In the genomic region with DNA sequence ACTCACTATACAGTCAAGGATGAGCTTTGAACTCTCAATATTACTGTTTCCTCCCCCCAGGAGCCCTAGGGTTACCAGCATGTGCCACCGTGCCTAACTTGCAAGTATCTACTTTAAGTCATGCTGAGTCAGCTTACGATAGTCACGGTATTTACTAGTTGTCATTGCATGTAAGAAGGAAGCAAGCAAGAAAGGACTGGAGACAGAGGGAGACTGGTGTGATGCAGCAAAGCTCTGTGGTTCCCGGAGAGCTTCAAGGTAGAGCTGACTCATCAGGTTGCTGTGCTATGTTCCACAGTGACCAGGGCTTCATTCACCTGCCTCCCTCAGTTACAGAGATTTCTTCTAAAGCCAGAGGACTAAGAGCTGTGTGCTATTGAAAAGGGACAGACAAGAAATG, we compare ENCODE assay signal across 26 mouse cellular contexts.
"Had no signal": no experiment of that assay in that cellular context is flagged by ENCODE, and none has a peak within 500 bp of the region (broad histone marks: within the 10 kb centered on the region; RNA-seq: fewer than 3 reads in every experiment).

No protein-coding gene starts in this region.

- H3K27me3 ChIP-seq: heart, embryonic 13.5 days; heart, embryonic 15.5 days; hindbrain, embryonic 13.5 days; hindbrain, embryonic 15.5 days; kidney, embryonic 15.5 days; limb, embryonic 13.5 days; limb, embryonic 15.5 days; liver, embryonic 13.5 days; liver, embryonic 15.5 days had no signal

- H3K4me2 ChIP-seq: heart, embryonic 11.5 days; heart, embryonic 13.5 days; heart, embryonic 15.5 days; hindbrain, embryonic 13.5 days; hindbrain, embryonic 15.5 days; kidney, embryonic 15.5 days; limb, embryonic 13.5 days; limb, embryonic 15.5 days; liver, embryonic 13.5 days; liver, embryonic 15.5 days had no signal

- H3K36me3 ChIP-seq: heart, embryonic 13.5 days; heart, embryonic 15.5 days; hindbrain, embryonic 13.5 days; hindbrain, embryonic 15.5 days; kidney, embryonic 15.5 days; limb, embryonic 13.5 days; liver, embryonic 13.5 days; liver, embryonic 15.5 days had no signal

- H3K4me1 ChIP-seq: heart, embryonic 13.5 days; heart, embryonic 15.5 days; hindbrain, embryonic 13.5 days; hindbrain, embryonic 15.5 days; kidney, embryonic 15.5 days; liver, embryonic 13.5 days; liver, embryonic 15.5 days had no signal

- H3K9me3 ChIP-seq: heart, embryonic 13.5 days; heart, embryonic 15.5 days; hindbrain, embryonic 13.5 days; hindbrain, embryonic 15.5 days; kidney, embryonic 15.5 days; limb, embryonic 13.5 days; limb, embryonic 15.5 days; liver, embryonic 13.5 days; liver, embryonic 15.5 days had no signal

- H3K9ac ChIP-seq: heart, embryonic 13.5 days; heart, embryonic 15.5 days; hindbrain, embryonic 13.5 days; hindbrain, embryonic 15.5 days; kidney, embryonic 15.5 days; limb, embryonic 13.5 days; limb, embryonic 15.5 days; liver, embryonic 13.5 days; liver, embryonic 15.5 days had no signal

- H3K4me3 ChIP-seq: gastrocnemius, adult 2 months; heart, adult 2 months; heart, embryonic 13.5 days; heart, embryonic 15.5 days; hindbrain, embryonic 13.5 days; hindbrain, embryonic 15.5 days; kidney, embryonic 15.5 days; limb, embryonic 13.5 days; limb, embryonic 15.5 days; liver, embryonic 13.5 days; liver, embryonic 15.5 days had no signal

- ATAC-seq: hindbrain, postnatal 0 days; intestine, embryonic 16.5 days had no signal

- DNase-seq: gastrocnemius, adult 2 months; gastrocnemius, postnatal 10 days; gastrocnemius, postnatal 25 days; heart, adult 2 months; heart, postnatal 4 days; kidney, adult 11 months; kidney, adult 2 months; kidney, adult 9 months; kidney, postnatal 14 days; kidney, postnatal 36 days; layer of hippocampus, adult 9-11 months; layer of hippocampus, postnatal 36 days; left cerebral cortex, postnatal 4 days; liver, embryonic 13.5 days had no signal

- H3K27ac ChIP-seq: gastrocnemius, adult 2 months; heart, adult 2 months; heart, embryonic 13.5 days; heart, embryonic 15.5 days; hindbrain, embryonic 13.5 days; hindbrain, embryonic 15.5 days; hindbrain, postnatal 0 days; kidney, embryonic 15.5 days; kidney, postnatal 0 days; limb, embryonic 13.5 days; limb, embryonic 15.5 days; liver, embryonic 13.5 days; liver, embryonic 15.5 days had no signal
